Mouse (Mus musculus) small intestine, adult 2 months (tissue): ENCODE results near the gene Ccl11. TPM values are rescaled to one million over a fixed set of nuclear protein-coding genes. Genes with fewer than 3 reads are reported as not detected.

ENCODE experiments used
- H3K27ac ChIP-seq: fragments of 200-500 bp; 2 replicates; pipeline ENCODE4 v1.5.1; 2012; ENCODE audit warnings: low read depth, low read length, control low read depth, inconsistent platforms; ENCODE audit not compliant: insufficient read depth
- H3K27me3 ChIP-seq: fragments of 200-500 bp; 2 replicates; pipeline ENCODE4 v1.6.1; 2012; ENCODE audit warnings: mild to moderate bottlenecking, moderate library complexity, low read length, inconsistent platforms; ENCODE audit not compliant: control insufficient read depth, insufficient read depth
- H3K36me3 ChIP-seq: fragments of 200-500 bp; 2 replicates; pipeline ENCODE4 v1.6.1; 2012; ENCODE audit warnings: mild to moderate bottlenecking, low read length, control low read depth, inconsistent platforms; ENCODE audit not compliant: control insufficient read depth, insufficient read depth
- H3K4me1 ChIP-seq: fragments of 200-500 bp; 2 replicates; pipeline ENCODE4 v1.6.1; 2012; ENCODE audit warnings: low read length, inconsistent platforms, mixed read lengths; ENCODE audit not compliant: control insufficient read depth, insufficient read depth, insufficient read length
- H3K4me3 ChIP-seq: fragments of 200-500 bp; 2 replicates; pipeline ENCODE4 v1.5.1; 2012; ENCODE audit warnings: low read depth, mild to moderate bottlenecking, control low read depth, inconsistent platforms, low read length, moderate library complexity
- CTCF ChIP-seq: fragments of 200-500 bp; IDR thresholded peaks from 2 replicates; pipeline ENCODE4 v1.5.1; 2012; ENCODE audit warnings: low read depth, mild to moderate bottlenecking, control low read depth, inconsistent platforms, low read length, moderate library complexity, mixed read lengths; ENCODE audit not compliant: insufficient replicate concordance, insufficient read length; ENCODE audit errors: extremely low read depth
- POLR2A ChIP-seq: fragments of 200-500 bp; IDR thresholded peaks from 2 replicates; pipeline ENCODE4 v1.6.1; 2012; ENCODE audit warnings: low read depth, mild to moderate bottlenecking, control low read depth, inconsistent platforms, low read length, moderate library complexity
- WGBS: fragments of 180-500 bp; shearing (Covaris S2); methylation state at CpG from one replicate; pipeline ENCODE4 v1.1.7; 2018; 5-methylcytosine and 5-hydroxymethylcytosine counted together
- polyA plus RNA-seq: library from polyadenylated mRNA; depleted of rRNA; stranded (reverse); fragments of >200 nt; gene quantifications from 2 replicates; pipeline ENCODE4 v1.2.3, GENCODE M21; 2012; rRNA removed

The Ccl11 gene
- polyA plus RNA-seq: 12.6 and 14.8 TPM in 2 replicates

GRCm38 (mm10) chr11:82057646-82058045 is at the start of gene Ccl11:
Gene Ccl11 (plus strand): TSS chr11:82057823.
- H3K36me3 ChIP-seq: no peaks in the 10 kb centered on the region
- H3K27me3 ChIP-seq: no peaks in the 10 kb centered on the region
- WGBS: 69% methylated on average over 6 of the region's 6 CpGs
- peak within 1 kb of the TSS; percentile 24; the same call in 1 of the 2 replicates for H3K27ac ChIP-seq
- peak within 1 kb of the TSS; percentile 35 for H3K4me3 ChIP-seq
- TF ChIP-seq POLR2A (no peak; the same call in 1 of the 2 replicates), CTCF (no peak)
- no peaks in the 10 kb centered on the region for H3K4me1 ChIP-seq

GRCm38 (mm10) chr11:82010115-82010514 is 47.5 kb upstream of the Ccl11 start:
- WGBS: 85% methylated on average over 3 of the region's 3 CpGs
- Histone ChIP-seq H3K27me3 (no peaks in the 10 kb centered on the region), H3K36me3 (no peaks in the 10 kb centered on the region), H3K4me3 (no peak overlapping the region), H3K4me1 (no peaks in the 10 kb centered on the region), H3K27ac (no peak overlapping the region)
- no peak for TF ChIP-seq CTCF
- TF ChIP-seq POLR2A: no peak

GRCm38 (mm10) chr11:82011411-82012193 is 46.0 kb upstream of the Ccl11 start:
- TF ChIP-seq CTCF (no peak), POLR2A (no peak)
- Histone ChIP-seq H3K4me3 (no peak overlapping the region), H3K4me1 (no peaks in the 10 kb centered on the region), H3K36me3 (no peaks in the 10 kb centered on the region), H3K27me3 (no peaks in the 10 kb centered on the region), H3K27ac (no peak overlapping the region)
- 66% methylated on average over 8 of the region's 8 CpGs for WGBS

GRCm38 (mm10) chr11:82013756-82014155 is 43.9 kb upstream of the Ccl11 start:
- H3K4me1 ChIP-seq: no peaks in the 10 kb centered on the region
- H3K36me3 ChIP-seq: no peaks in the 10 kb centered on the region
- TF ChIP-seq POLR2A (no peak), CTCF (no peak)
- WGBS: 50% methylated on average over 1 of the region's 1 CpGs
- H3K27me3 ChIP-seq: no peaks in the 10 kb centered on the region
- no peak overlapping the region for H3K4me3 ChIP-seq
- no peak overlapping the region for H3K27ac ChIP-seq

- no peak for TF ChIP-seq POLR2A
- TF ChIP-seq CTCF: no peak
- H3K27me3 ChIP-seq: no peaks in the 10 kb centered on the region
- no peak overlapping the region for H3K4me3 ChIP-seq
- 51% methylated on average over 2 of the region's 2 CpGs for WGBS
- no peak overlapping the region for H3K27ac ChIP-seq
- peaks cover 3% of the 10 kb centered on the region; the same call in 1 of the 2 replicates for H3K4me1 ChIP-seq
- H3K36me3 ChIP-seq: no peaks in the 10 kb centered on the region
Observed at GRCm38 (mm10) chr11:82015066-82015465, 42.6 kb upstream of the Ccl11 start.

GRCm38 (mm10) chr11:82016181-82016780 is 41.3 kb upstream of the Ccl11 start:
- no peak overlapping the region for H3K27ac ChIP-seq
- H3K27me3 ChIP-seq: no peaks in the 10 kb centered on the region
- H3K36me3 ChIP-seq: no peaks in the 10 kb centered on the region
- peaks cover 3% of the 10 kb centered on the region; the same call in 1 of the 2 replicates for H3K4me1 ChIP-seq
- TF ChIP-seq CTCF (no peak), POLR2A (no peak)
- WGBS: 52% methylated on average over 3 of the region's 3 CpGs
- H3K4me3 ChIP-seq: no peak overlapping the region

GRCm38 (mm10) chr11:82019389-82019788 is 38.2 kb upstream of the Ccl11 start:
- Histone ChIP-seq H3K27ac (no peak overlapping the region), H3K27me3 (no peaks in the 10 kb centered on the region), H3K4me1 (peaks cover 3% of the 10 kb centered on the region; the same call in 1 of the 2 replicates), H3K36me3 (no peaks in the 10 kb centered on the region), H3K4me3 (no peak overlapping the region)
- WGBS: 41% methylated on average over 2 of the region's 2 CpGs
- TF ChIP-seq CTCF (no peak), POLR2A (no peak)
